In the genomic region with DNA sequence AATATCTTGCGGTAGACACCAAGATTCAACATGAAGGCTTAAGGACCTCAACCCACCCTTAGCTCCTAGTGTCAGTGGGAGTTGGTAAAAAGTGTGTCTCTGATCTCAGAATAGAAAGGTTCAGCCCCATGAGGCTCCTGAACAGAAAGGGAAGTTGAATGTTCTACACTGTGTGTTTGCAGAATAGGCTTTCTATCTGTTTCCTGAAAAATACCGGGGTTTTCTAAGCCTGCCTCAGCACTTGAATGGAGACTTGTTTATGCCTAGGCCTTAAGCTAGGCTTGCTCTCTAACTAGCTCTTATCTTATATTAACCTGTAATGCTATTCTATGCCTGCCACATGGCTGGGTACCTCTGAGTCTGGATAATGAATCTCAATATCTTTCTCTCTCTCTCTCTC, we compare ENCODE assay signal across 17 mouse cellular contexts. TPM values are rescaled to one million over a fixed set of nuclear protein-coding genes. Genes with fewer than 3 reads are reported as not detected.
"Had no signal": no experiment of that assay in that cellular context is flagged by ENCODE, and none has a peak within 500 bp of the region (broad histone marks: within the 10 kb centered on the region; RNA-seq: fewer than 3 reads in every experiment).

No protein-coding gene starts in this region.

- H3K4me2 ChIP-seq: limb, embryonic 13.5 days; liver, embryonic 15.5 days; lung, embryonic 15.5 days; midbrain, embryonic 15.5 days; neural tube, embryonic 13.5 days had no signal

- DNase-seq: kidney, adult 11 months; kidney, adult 9 months; kidney, postnatal 36 days; left cerebral cortex, postnatal 4 days; lung, postnatal 14 days; retina, postnatal 1 day; right cerebral cortex, postnatal 14 days; thymus, adult 18-20 months; thymus, postnatal 36 days had no signal

- ATAC-seq: midbrain, embryonic 15.5 days had no signal

- H3K9me3 ChIP-seq: limb, embryonic 13.5 days; liver, embryonic 15.5 days; lung, embryonic 15.5 days; midbrain, embryonic 10.5 days; midbrain, embryonic 15.5 days; neural tube, embryonic 13.5 days had no signal

- H3K9ac ChIP-seq: limb, embryonic 13.5 days; liver, embryonic 15.5 days; lung, embryonic 15.5 days; midbrain, embryonic 15.5 days; neural tube, embryonic 13.5 days had no signal

- H3K4me3 ChIP-seq: limb, embryonic 13.5 days; liver, embryonic 15.5 days; lung, embryonic 15.5 days; midbrain, embryonic 10.5 days; midbrain, embryonic 15.5 days; neural tube, embryonic 13.5 days had no signal

- H3K36me3 ChIP-seq: liver, embryonic 15.5 days; lung, embryonic 15.5 days; midbrain, embryonic 15.5 days had no signal

- H3K27me3 ChIP-seq: limb, embryonic 13.5 days; liver, embryonic 15.5 days; lung, embryonic 15.5 days; midbrain, embryonic 15.5 days; neural tube, embryonic 13.5 days had no signal

- H3K27ac ChIP-seq: kidney, postnatal 0 days; limb, embryonic 13.5 days; liver, embryonic 15.5 days; lung, embryonic 15.5 days; midbrain, embryonic 10.5 days; midbrain, embryonic 15.5 days; neural tube, embryonic 13.5 days had no signal

RNA-seq across cellular contexts. Expression of a gene that starts 9.0 kb away (rescaled TPM):
- total RNA-seq: liver, adult 2 months had no signal

RNA-seq across cellular contexts. Expression of a gene that starts 25.6 kb away (rescaled TPM):
- polyA plus RNA-seq: kidney, postnatal 0 days; liver, adult 2 months; liver, embryonic 15.5 days had no signal
